Mouse (Mus musculus): ENCODE results near the gene Bloc1s4. TPM values are rescaled to one million over a fixed set of nuclear protein-coding genes. Genes with fewer than 3 reads are reported as not detected.
A peak's percentile ranks its signal among the peaks of the same experiment; 100 is the strongest.

Gene Bloc1s4
- total RNA-seq, 1 experiment = 19.1 TPM

GRCm38 (mm10) chr5:36777186-36777585 is 28.7 kb upstream of the Bloc1s4 start:
- no peaks in the 10 kb centered on the region for H3K9me3 ChIP-seq (ENCODE audit: control insufficient read depth, insufficient read depth, low read depth, low read length)
- peak; percentile 29 for DNase-seq (ENCODE audit: low read depth, low spot score)
- H3K27ac ChIP-seq (ENCODE audit: insufficient read depth, low read depth, low read length, poor library complexity, severe bottlenecking) = no peak overlapping the region
- in situ Hi-C loops (cut with MboI; ENCODE audit: low sequenced_read_pairs in 2 of 2, unreplicated experiment in 2 of 2) = no loop called here
- no peak overlapping the region for H3K9ac ChIP-seq (ENCODE audit: insufficient read depth, low read depth, low read length, poor library complexity, severe bottlenecking)
- no peaks in the 10 kb centered on the region for H3K36me3 ChIP-seq (ENCODE audit: control insufficient read depth, insufficient read depth, low read length, poor library complexity, severe bottlenecking)
- TF ChIP-seq MAFK (IDR thresholded peaks at IDR 0.05; ENCODE audit: insufficient read depth, low read depth, low read length) (no peak), ZNF384 (IDR thresholded peaks at IDR 0.05; ENCODE audit: low read depth, low read length) (no peak), ZC3H11A (IDR thresholded peaks at IDR 0.05; ENCODE audit: borderline replicate concordance, low read depth, low read length) (no peak), HCFC1 (IDR thresholded peaks at IDR 0.05; ENCODE audit: borderline replicate concordance, insufficient read depth, low read length) (no peak), CHD2 (IDR thresholded peaks at IDR 0.05; ENCODE audit: low read depth, low read length) (no peak)
- no peak overlapping the region for H3K4me3 ChIP-seq (ENCODE audit: insufficient read depth in 1 of 2, low read depth in 1 of 2, low read length in 2 of 2, poor library complexity in 1 of 2, severe bottlenecking in 1 of 2)
- peaks cover 7 to 16% of the 10 kb centered on the region in 2 experiments; a peak in 3 of 4 replicates for H3K4me1 ChIP-seq (ENCODE audit: control insufficient read depth in 2 of 2, insufficient read depth in 2 of 2, low read length in 2 of 2, poor library complexity in 1 of 2)

- Histone ChIP-seq H3K4me1 (ENCODE audit: control insufficient read depth in 2 of 2, insufficient read depth in 2 of 2, low read length in 2 of 2, poor library complexity in 1 of 2) (peaks cover 9 to 19% of the 10 kb centered on the region in 2 experiments; a peak in 3 of 4 replicates), H3K4me3 (ENCODE audit: insufficient read depth in 1 of 2, low read depth in 1 of 2, low read length in 2 of 2, poor library complexity in 1 of 2, severe bottlenecking in 1 of 2) (no peak overlapping the region), H3K36me3 (ENCODE audit: control insufficient read depth, insufficient read depth, low read length, poor library complexity, severe bottlenecking) (no peaks in the 10 kb centered on the region), H3K9ac (ENCODE audit: insufficient read depth, low read depth, low read length, poor library complexity, severe bottlenecking) (no peak overlapping the region), H3K9me3 (ENCODE audit: control insufficient read depth, insufficient read depth, low read depth, low read length) (no peaks in the 10 kb centered on the region), H3K27ac (ENCODE audit: insufficient read depth, low read depth, low read length, poor library complexity, severe bottlenecking) (no peak overlapping the region)
- in situ Hi-C loops (cut with MboI; ENCODE audit: low sequenced_read_pairs in 2 of 2, unreplicated experiment in 2 of 2) = no loop called here
- TF ChIP-seq ZC3H11A (IDR thresholded peaks at IDR 0.05; ENCODE audit: borderline replicate concordance, low read depth, low read length) (no peak), HCFC1 (IDR thresholded peaks at IDR 0.05; ENCODE audit: borderline replicate concordance, insufficient read depth, low read length) (no peak), ZNF384 (IDR thresholded peaks at IDR 0.05; ENCODE audit: low read depth, low read length) (no peak), CHD2 (IDR thresholded peaks at IDR 0.05; ENCODE audit: low read depth, low read length) (no peak), MAFK (IDR thresholded peaks at IDR 0.05; ENCODE audit: insufficient read depth, low read depth, low read length) (no peak)
- no peak for DNase-seq (ENCODE audit: low read depth, low spot score)
Measured at GRCm38 (mm10) chr5:36776021-36776575, 27.6 kb upstream of the Bloc1s4 start.

GRCm38 (mm10) chr5:36775317-36775716 is 26.9 kb upstream of the Bloc1s4 start:
- Histone ChIP-seq H3K36me3 (ENCODE audit: control insufficient read depth, insufficient read depth, low read length, poor library complexity, severe bottlenecking) (no peaks in the 10 kb centered on the region), H3K9ac (ENCODE audit: insufficient read depth, low read depth, low read length, poor library complexity, severe bottlenecking) (no peak overlapping the region), H3K4me1 (ENCODE audit: control insufficient read depth in 2 of 2, insufficient read depth in 2 of 2, low read length in 2 of 2, poor library complexity in 1 of 2) (peaks cover 9 to 19% of the 10 kb centered on the region in 2 experiments; a peak in 3 of 4 replicates), H3K9me3 (ENCODE audit: control insufficient read depth, insufficient read depth, low read depth, low read length) (no peaks in the 10 kb centered on the region), H3K27ac (ENCODE audit: insufficient read depth, low read depth, low read length, poor library complexity, severe bottlenecking) (peak overlapping the region; percentile 15; the same call in 1 of the 2 replicates), H3K4me3 (ENCODE audit: insufficient read depth in 1 of 2, low read depth in 1 of 2, low read length in 2 of 2, poor library complexity in 1 of 2, severe bottlenecking in 1 of 2) (no peak overlapping the region)
- no peak for TF ChIP-seq ZC3H11A (IDR thresholded peaks at IDR 0.05; ENCODE audit: borderline replicate concordance, low read depth, low read length)
- no peak for TF ChIP-seq HCFC1 (IDR thresholded peaks at IDR 0.05; ENCODE audit: borderline replicate concordance, insufficient read depth, low read length)
- no peak for TF ChIP-seq MAFK (IDR thresholded peaks at IDR 0.05; ENCODE audit: insufficient read depth, low read depth, low read length)
- TF ChIP-seq CHD2 (IDR thresholded peaks at IDR 0.05; ENCODE audit: low read depth, low read length) = no peak
- no peak for TF ChIP-seq ZNF384 (IDR thresholded peaks at IDR 0.05; ENCODE audit: low read depth, low read length)
- DNase-seq (ENCODE audit: low read depth, low spot score) = no peak
- in situ Hi-C loops (cut with MboI; ENCODE audit: low sequenced_read_pairs in 2 of 2, unreplicated experiment in 2 of 2) = no loop called here

- DNase-seq (ENCODE audit: low read depth, low spot score) = no peak
- H3K9me3 ChIP-seq (ENCODE audit: control insufficient read depth, insufficient read depth, low read depth, low read length) = no peaks in the 10 kb centered on the region
- H3K27ac ChIP-seq (ENCODE audit: insufficient read depth, low read depth, low read length, poor library complexity, severe bottlenecking) = no peak overlapping the region
- H3K36me3 ChIP-seq (ENCODE audit: control insufficient read depth, insufficient read depth, low read length, poor library complexity, severe bottlenecking) = no peaks in the 10 kb centered on the region
- no peak overlapping the region for H3K4me3 ChIP-seq (ENCODE audit: insufficient read depth in 1 of 2, low read depth in 1 of 2, low read length in 2 of 2, poor library complexity in 1 of 2, severe bottlenecking in 1 of 2)
- H3K4me1 ChIP-seq (ENCODE audit: control insufficient read depth in 2 of 2, insufficient read depth in 2 of 2, low read length in 2 of 2, poor library complexity in 1 of 2) = peaks cover 8 to 18% of the 10 kb centered on the region in 2 experiments; a peak in 3 of 4 replicates
- no peak overlapping the region for H3K9ac ChIP-seq (ENCODE audit: insufficient read depth, low read depth, low read length, poor library complexity, severe bottlenecking)
- no peak for TF ChIP-seq CHD2 (IDR thresholded peaks at IDR 0.05; ENCODE audit: low read depth, low read length)
- TF ChIP-seq ZC3H11A (IDR thresholded peaks at IDR 0.05; ENCODE audit: borderline replicate concordance, low read depth, low read length) = no peak
- TF ChIP-seq HCFC1 (IDR thresholded peaks at IDR 0.05; ENCODE audit: borderline replicate concordance, insufficient read depth, low read length) = no peak
- no peak for TF ChIP-seq MAFK (IDR thresholded peaks at IDR 0.05; ENCODE audit: insufficient read depth, low read depth, low read length)
- no peak for TF ChIP-seq ZNF384 (IDR thresholded peaks at IDR 0.05; ENCODE audit: low read depth, low read length)
- in situ Hi-C loops (cut with MboI; ENCODE audit: low sequenced_read_pairs in 2 of 2, unreplicated experiment in 2 of 2) = no loop called here
Measured at GRCm38 (mm10) chr5:36772586-36772985, 24.1 kb upstream of the Bloc1s4 start.

Measured in ES-E14 (cell line).